Mouse (Mus musculus) urinary bladder, postnatal 4 days (tissue): ENCODE measurements around the gene Pou5f2.

Source experiments
- DNase-seq, 2 experiments: peaks; one replicate each; pipeline ENCODE4 v3.0.0; 2021 to 2022; ENCODE audit warnings: low spot score in 2 of 2

The Pou5f2 gene

DNA sequence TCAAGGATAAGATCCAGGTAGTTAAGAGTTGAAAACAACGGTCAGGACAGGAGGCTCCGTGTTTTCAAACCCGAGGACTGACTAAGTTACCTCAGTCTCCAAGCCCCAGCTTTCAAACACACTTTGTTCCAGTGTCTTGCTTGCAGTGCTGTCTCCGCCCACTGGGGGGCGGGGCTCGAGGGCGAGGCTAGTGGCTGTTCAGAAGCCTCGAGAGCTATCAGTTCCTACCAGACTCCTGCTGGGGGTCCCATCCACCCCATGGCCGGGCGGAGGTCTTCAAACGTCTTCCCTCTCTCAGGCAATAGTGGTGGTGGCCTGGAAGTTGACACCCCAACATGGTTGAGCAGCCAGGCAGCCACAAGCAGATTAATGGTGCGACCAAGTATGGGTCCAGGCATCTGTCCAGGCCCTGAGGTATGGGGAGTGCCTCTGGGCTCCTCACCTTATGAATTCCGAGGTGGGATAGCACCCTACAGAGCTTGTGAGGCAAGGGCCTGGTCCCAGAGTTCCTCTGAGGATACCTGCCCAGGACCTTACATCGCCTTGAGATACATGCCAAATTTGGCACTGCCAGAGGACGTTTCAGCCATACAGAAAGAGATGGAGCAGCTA, at the start of gene Pou5f2:
Gene Pou5f2 (plus strand): TSS at position 220 of the 612 bp plus-strand sequence.
- DNase-seq = no peak

DNA sequence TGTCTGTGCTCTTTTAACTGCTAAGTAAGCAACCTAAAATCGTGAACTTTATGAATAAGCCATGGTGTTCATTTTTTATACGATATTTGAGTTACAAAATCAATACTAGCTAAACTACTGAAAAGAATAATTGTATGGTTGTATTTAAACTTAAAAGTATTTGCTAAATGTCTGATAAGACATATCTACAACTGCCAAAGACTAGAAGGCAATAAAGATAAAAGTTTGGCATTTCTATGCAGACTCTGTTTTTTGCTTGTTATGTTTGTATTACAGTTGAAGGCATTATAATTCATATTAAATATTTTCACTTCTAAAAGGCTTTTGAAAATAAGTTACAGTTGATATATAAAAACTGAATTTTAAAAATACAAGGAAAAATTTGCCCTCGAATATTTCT, 48.5 kb upstream of the Pou5f2 start:
- no peak for DNase-seq

DNA sequence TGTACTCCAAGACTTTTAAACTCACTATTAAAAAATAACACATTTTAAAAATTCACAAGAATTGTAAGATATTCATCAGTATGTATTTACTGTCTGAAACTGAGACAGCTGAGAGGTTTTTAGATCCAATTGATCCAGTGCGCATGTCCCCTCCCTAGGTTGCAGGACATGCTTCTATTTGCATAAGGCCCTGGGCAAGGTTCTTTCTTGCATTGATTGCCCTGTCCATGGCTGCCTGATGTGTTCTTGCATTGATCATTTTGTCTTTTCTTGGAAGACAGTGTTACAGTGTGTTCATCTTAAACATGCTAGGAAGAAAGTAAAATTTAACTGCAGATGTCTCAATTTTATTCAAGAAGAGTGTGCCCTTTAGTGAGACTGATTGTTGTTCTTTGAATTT, 47.6 kb upstream of the Pou5f2 start:
- DNase-seq = no peak

DNA sequence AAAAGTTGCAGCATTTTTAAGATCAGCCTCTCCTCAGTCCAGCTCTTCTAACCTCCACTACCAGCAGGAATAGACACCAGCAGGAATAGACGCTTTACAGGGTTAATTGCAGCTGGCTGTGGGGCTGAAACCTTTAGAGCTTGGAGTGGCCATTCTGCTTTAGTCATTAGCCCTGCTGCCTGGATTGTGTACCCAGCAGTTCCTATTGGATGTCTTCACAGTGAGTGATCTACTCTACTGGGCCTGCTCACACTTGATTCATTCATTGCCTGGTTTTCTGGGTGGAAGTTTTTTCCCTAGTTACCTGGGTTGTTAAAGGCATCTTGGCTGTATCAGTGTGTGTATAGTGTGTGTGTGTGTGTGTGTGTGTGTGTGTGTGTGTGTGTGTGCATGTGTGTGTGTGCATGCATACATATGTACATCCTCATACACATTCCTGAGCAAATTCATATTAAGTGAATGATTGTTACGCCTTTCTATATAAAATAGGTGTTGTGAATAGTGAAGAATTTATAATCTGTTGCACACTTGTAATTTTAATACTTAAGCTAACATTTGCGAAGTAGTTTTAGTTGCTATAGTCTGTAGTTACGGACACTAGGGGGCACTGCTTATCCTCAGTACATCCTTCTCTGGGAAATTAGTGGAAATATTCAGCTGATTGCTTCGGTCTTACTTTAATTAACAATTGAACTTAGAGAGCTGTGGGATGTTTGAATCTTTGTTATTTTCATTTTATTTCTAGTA, 42.4 kb upstream of the Pou5f2 start:
- DNase-seq = no peak

DNA sequence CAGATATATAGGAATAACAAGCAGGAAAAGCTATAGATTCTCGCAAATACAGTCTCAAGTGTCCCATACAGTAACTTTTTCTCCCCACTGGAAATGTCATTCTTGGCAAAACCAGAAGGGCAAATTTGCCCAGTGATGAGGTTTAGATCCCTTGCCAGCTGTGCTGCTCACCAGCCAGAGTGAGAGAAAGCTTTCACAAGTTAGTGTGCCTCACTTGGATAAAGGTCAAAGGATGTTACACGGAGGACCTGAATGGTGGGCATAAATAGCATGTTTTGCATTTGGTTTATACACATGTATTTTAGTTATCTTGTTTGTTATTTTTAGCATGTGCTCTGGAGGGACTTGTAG, 41.9 kb upstream of the Pou5f2 start:
- DNase-seq = no peak

DNA sequence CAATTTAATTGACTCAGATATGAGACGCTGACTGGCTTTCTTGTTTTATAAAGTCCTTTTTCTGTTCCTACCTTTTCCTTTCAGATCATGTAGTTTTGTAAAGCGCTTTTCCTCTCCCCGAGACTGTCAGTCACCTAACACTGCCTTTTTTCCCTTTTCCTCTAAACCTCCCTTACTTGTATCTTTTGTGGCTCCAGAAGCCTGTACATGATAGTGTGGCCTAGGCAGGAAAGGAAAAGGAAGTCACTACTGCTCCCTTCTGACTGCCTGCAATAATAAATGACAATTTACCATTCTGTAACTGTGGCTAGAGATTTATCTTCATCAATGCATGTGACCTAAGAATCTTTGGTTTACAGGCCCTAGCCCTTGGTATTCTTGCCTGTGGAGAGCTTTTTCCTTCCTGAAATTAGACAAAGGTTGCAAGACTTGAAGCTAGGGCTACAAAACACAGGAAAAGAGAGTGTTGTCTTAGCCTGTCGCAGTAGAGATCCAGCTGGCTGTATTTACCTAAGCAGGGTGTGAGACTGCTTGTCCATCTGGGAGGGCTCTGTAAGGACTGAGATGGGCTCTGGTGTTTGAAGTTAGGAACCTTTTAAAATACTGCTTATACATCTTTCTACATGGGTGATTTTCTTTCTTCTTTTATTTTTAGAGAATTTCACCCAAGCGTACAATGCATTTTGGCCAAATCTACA, 33.4 kb upstream of the Pou5f2 start:
- no peak for DNase-seq

DNA sequence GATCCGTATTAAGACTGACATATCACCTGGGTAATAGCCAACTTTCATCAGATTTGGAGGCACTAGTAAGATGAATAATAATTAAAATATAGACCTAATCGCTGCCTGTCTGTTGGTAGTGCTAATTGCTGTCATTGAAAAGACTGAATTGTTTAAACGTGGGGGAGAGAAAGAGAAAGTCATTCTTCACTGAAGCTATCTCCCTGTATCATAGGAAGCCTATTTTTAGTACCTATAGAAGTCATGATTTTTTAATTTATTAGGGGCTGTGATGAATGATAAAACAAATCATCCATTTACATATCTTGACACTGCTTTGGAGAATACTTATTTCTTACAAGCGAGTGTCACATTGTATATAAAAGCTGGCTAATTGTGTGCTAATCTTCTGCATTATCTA, 20.1 kb upstream of the Pou5f2 start:
- DNase-seq = no peak

DNA sequence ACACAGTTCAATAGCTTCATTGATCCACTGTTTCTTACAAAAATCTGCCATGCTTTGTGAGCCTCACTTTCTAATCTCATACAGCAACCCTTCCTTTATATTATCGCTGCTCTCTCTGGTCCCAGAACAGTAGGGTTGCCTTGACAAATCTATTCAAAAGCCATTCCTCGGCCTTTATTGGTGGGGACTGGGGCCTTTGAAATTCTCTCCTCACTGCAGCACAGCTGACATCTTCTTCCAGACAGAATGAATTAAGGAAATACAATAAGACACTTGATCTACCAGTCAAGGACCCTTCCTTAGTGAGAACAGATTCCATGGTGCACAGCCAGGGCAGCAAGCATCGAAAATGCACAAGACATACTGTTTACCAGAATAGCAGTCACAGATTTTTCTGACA, 19.4 kb upstream of the Pou5f2 start:
- no peak for DNase-seq

DNA sequence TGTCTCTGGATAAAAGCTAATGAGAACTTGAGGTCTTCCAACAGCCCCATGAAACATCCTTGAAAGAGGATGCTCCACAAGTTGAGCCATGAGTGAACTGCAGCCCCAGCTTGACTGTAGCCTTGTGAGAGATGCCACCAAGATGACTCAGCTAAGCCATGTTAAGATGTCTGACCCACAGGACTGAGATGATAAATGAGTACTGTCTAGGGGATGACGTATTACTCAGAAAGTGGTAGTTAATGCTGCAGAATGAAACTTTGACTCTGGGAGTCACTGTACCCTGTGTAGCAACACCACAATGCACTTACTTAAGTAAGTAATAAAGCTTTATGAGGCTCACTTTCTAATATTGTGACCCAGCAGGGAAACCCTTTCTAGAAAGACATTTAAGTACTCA, 14.5 kb upstream of the Pou5f2 start:
- DNase-seq = no peak

DNA sequence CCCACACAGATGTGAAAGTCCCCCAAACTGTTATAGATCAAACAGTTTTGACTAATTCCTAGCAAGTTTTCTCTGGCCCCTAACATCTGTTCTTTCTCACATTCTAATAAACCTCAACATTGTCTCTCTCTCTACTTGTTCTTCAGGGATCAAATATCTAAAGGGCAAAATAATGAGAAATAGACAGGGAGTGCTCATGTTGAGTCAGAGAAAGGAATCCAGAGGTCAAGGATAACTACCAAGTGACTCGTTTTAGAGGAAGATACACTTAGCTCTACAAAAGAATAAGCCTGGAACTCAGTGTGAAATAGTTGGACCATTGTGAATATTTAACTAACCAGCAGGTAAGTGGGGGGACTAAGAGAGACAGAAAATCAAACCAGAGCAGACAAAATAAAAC, 8.1 kb downstream of the Pou5f2 start:
- no peak for DNase-seq

DNA sequence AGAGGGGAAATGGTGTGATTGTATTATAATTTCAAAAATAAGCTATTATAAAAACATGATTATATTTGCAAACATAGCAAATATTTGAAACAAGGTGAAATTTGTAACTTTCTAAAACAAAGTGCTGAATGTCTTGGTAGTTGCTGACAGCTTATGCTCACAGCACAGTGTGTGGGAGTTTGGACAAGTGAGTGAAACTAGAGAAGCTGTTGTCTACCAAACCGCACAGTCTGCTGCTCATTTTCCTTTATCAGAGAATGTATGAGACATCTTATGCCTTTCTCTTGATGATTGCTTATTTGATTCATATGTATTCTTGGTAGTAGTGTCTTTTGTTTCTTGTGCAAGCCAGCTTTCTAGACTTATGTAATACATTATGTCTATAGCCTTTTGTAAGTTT, 12.5 kb downstream of the Pou5f2 start:
- DNase-seq = no peak

DNA sequence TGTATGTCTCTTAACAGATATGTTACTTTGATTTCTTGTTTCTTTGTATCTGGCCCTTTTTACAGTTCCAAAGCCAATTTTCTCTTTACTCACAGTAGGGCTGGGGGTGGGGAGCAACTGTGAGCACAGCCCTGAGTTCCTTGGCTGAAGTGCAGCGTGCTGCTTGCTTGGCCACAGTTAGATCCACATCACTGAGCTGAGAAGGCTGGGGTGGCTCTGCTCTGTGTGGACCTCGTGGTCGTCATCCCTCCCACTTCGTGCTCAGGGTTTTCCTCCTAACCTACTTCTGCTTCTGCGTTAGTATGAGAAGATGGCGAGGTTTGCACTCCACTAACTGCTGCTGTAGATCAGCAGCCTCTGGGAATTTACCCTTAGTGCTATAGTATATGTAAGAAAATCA, 18.5 kb downstream of the Pou5f2 start:
- DNase-seq = no peak

DNA sequence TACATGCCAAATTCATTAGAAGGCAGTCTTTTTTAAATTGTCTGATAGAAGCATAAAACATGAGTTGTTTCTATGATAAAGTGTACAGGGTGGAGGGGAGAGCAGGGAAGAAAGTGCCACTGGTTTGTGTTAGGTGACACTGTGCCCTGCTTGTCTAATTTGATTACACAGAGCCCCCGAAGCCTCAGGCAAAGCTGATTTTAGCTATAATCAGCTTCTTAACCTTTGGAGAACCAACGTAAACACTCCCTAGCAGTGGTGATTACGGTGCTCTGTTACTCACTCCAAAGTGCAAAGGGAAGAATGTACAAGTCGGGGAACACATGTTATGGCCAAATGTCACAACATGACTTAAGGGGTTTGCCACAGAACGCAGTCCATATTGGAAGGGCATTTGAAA, 20.4 kb downstream of the Pou5f2 start:
- no peak for DNase-seq
